Mouse (Mus musculus) ES-E14 (cell line): Measurements from ENCODE around the gene Mcm7.

Source experiments
- CHD2 ChIP-seq: IDR thresholded peaks from 2 replicates; pipeline ENCODE4 v1.6.1; 2014; ENCODE audit warnings: mild to moderate bottlenecking, low read depth, low read length, inconsistent platforms
- HCFC1 ChIP-seq: IDR thresholded peaks from 2 replicates; pipeline ENCODE4 v1.6.1; 2012; ENCODE audit warnings: low read length, inconsistent platforms, borderline replicate concordance; ENCODE audit not compliant: insufficient read depth
- MAFK ChIP-seq: IDR thresholded peaks from 2 replicates; pipeline ENCODE4 v1.6.1; 2014; ENCODE audit warnings: mild to moderate bottlenecking, low read depth, low read length, inconsistent platforms; ENCODE audit not compliant: insufficient read depth
- ZNF384 ChIP-seq: IDR thresholded peaks from 2 replicates; pipeline ENCODE4 v1.6.1; 2012; ENCODE audit warnings: low read depth, low read length, inconsistent platforms

GRCm38 (mm10) chr5:138132425-138133064 lies 39.7 kb downstream of the Mcm7 start:
- no peak for TF ChIP-seq ZNF384
- TF ChIP-seq CHD2: no peak
- no peak for TF ChIP-seq HCFC1
- TF ChIP-seq MAFK: no peak
